Mouse (Mus musculus): ENCODE measurements at regions not wholly inside any gene's neighbourhood (a gene's known extent, or its start where the extent isn't known, plus 50 kb on each side); places are given as distances from the start of the nearest gene placed in this dataset.

- DNase-seq (ENCODE audit: low spot score), result no peak
Observed at GRCm38 (mm10) chr15:51565543-51565942, 2319.2 kb upstream of the Gm7489 start.

- no peak for DNase-seq (ENCODE audit: low spot score)
Observed at GRCm38 (mm10) chr15:51570631-51571030, 2314.1 kb upstream of the Gm7489 start.

- no peak for DNase-seq (ENCODE audit: low spot score)
Observed at GRCm38 (mm10) chr15:51574538-51575105, 2310.1 kb upstream of the Gm7489 start.

- no peak for DNase-seq (ENCODE audit: low spot score)
Observed at GRCm38 (mm10) chr15:51583636-51584035, 2301.1 kb upstream of the Gm7489 start.

- DNase-seq (ENCODE audit: low spot score), result no peak
Observed at GRCm38 (mm10) chr15:51586146-51586545, 2298.6 kb upstream of the Gm7489 start.

GRCm38 (mm10) chr15:51591406-51592068 is 2293.2 kb upstream of the Gm7489 start:
- no peak for DNase-seq (ENCODE audit: low spot score)

- DNase-seq (ENCODE audit: low spot score), result no peak
Observed at GRCm38 (mm10) chr15:51592069-51592435, 2292.7 kb upstream of the Gm7489 start.

- DNase-seq (ENCODE audit: low spot score), result no peak
Observed at GRCm38 (mm10) chr15:51592511-51593498, 2291.9 kb upstream of the Gm7489 start.

- no peak for DNase-seq (ENCODE audit: low spot score)
Observed at GRCm38 (mm10) chr15:51594060-51594459, 2290.6 kb upstream of the Gm7489 start.

- peak; percentile 25 for DNase-seq (ENCODE audit: low spot score)
Observed at GRCm38 (mm10) chr15:51595655-51596054, 2289.1 kb upstream of the Gm7489 start.

- no peak for DNase-seq (ENCODE audit: low spot score)
Observed at GRCm38 (mm10) chr15:51597841-51598240, 2286.9 kb upstream of the Gm7489 start.

GRCm38 (mm10) chr15:51601128-51601855 is 2283.4 kb upstream of the Gm7489 start:
- no peak for DNase-seq (ENCODE audit: low spot score)

GRCm38 (mm10) chr15:51621455-51621854 is 2263.3 kb upstream of the Gm7489 start:
- DNase-seq (ENCODE audit: low spot score), result no peak

- DNase-seq (ENCODE audit: low spot score), result no peak
Observed at GRCm38 (mm10) chr15:51627463-51627862, 2257.2 kb upstream of the Gm7489 start.

- no peak for DNase-seq (ENCODE audit: low spot score)
Observed at GRCm38 (mm10) chr15:51628518-51628917, 2256.2 kb upstream of the Gm7489 start.

- DNase-seq (ENCODE audit: low spot score), result no peak
Observed at GRCm38 (mm10) chr15:51631881-51632280, 2252.8 kb upstream of the Gm7489 start.

- no peak for DNase-seq (ENCODE audit: low spot score)
Observed at GRCm38 (mm10) chr15:51633068-51633467, 2251.6 kb upstream of the Gm7489 start.

GRCm38 (mm10) chr15:51634726-51635125 is 2250.0 kb upstream of the Gm7489 start:
- no peak for DNase-seq (ENCODE audit: low spot score)

GRCm38 (mm10) chr15:51635129-51635920 is 2249.4 kb upstream of the Gm7489 start:
- no peak for DNase-seq (ENCODE audit: low spot score)

- DNase-seq (ENCODE audit: low spot score), result no peak
Observed at GRCm38 (mm10) chr15:51637570-51637969, 2247.1 kb upstream of the Gm7489 start.

- peak; percentile 50 for DNase-seq (ENCODE audit: low spot score)
Observed at GRCm38 (mm10) chr15:51643772-51644311, 2240.9 kb upstream of the Gm7489 start.

Measured in layer of hippocampus, adult 9-10 months (tissue).